Mouse (Mus musculus) kidney, adult 2 months (tissue): ENCODE data around the gene Bglap. TPM values are rescaled to one million over a fixed set of nuclear protein-coding genes. Genes with fewer than 3 reads are reported as not detected.
A peak's percentile ranks its signal among the peaks of the same experiment; 100 is the strongest.
"Not testable (repeated sequence)": the region's sequence is repeated elsewhere in the genome, so short reads cannot be mapped to it uniquely, and the experiment has no call there.

Source experiments
- DNase-seq: peaks from one replicate; pipeline ENCODE4 v3.0.0; 2021
- H3K27ac ChIP-seq: fragments of 200-500 bp; 2 replicates; pipeline ENCODE4 v1.5.1; 2012; ENCODE audit warnings: low read depth, low read length, control low read depth, inconsistent platforms; ENCODE audit not compliant: insufficient read depth
- H3K27me3 ChIP-seq: fragments of 200-500 bp; replicated peaks from 2 replicates; pipeline ENCODE4 v1.6.1; 2012; ENCODE audit warnings: mild to moderate bottlenecking, moderate library complexity, low read length, inconsistent platforms; ENCODE audit not compliant: control insufficient read depth, insufficient read depth
- H3K36me3 ChIP-seq: fragments of 200-500 bp; 2 replicates; pipeline ENCODE4 v1.6.1; 2012; ENCODE audit warnings: mild to moderate bottlenecking, moderate library complexity, low read length, inconsistent platforms; ENCODE audit not compliant: control insufficient read depth, insufficient read depth
- H3K4me1 ChIP-seq: fragments of 200-500 bp; 2 replicates; pipeline ENCODE4 v1.6.1; 2011; ENCODE audit warnings: low read length; ENCODE audit not compliant: control insufficient read depth, insufficient read depth
- H3K4me3 ChIP-seq: fragments of 200-500 bp; 2 replicates; pipeline ENCODE4 v1.5.1; 2011; ENCODE audit warnings: mild to moderate bottlenecking, low read depth, low read length, control low read depth; ENCODE audit not compliant: insufficient read depth
- CTCF ChIP-seq: fragments of 200-500 bp; conservative IDR thresholded peaks from 2 replicates; pipeline ENCODE4 v1.5.1; 2011; ENCODE audit warnings: low read depth, mild to moderate bottlenecking, control low read depth, low read length, moderate library complexity, mixed read lengths; ENCODE audit not compliant: insufficient read depth, insufficient read length
- POLR2A ChIP-seq: fragments of 200-500 bp; IDR thresholded peaks from one replicate; pipeline ENCODE4 v1.6.1; 2011; ENCODE audit warnings: low read depth, low read length, control low read depth
- WGBS: fragments of 180-500 bp; shearing (Covaris S2); methylation state at CpG from one replicate; pipeline ENCODE4 v1.1.7; 2018; 5-methylcytosine and 5-hydroxymethylcytosine counted together
- polyA plus RNA-seq: library from polyadenylated mRNA; depleted of rRNA; stranded (reverse); fragments of >200 nt; gene quantifications from 2 replicates; pipeline ENCODE4 v1.2.3, GENCODE M21; 2012; rRNA removed

Bglap gene
- polyA plus RNA-seq, result 0.61 TPM in 1 of 2 replicates, not detected in the other

DNA sequence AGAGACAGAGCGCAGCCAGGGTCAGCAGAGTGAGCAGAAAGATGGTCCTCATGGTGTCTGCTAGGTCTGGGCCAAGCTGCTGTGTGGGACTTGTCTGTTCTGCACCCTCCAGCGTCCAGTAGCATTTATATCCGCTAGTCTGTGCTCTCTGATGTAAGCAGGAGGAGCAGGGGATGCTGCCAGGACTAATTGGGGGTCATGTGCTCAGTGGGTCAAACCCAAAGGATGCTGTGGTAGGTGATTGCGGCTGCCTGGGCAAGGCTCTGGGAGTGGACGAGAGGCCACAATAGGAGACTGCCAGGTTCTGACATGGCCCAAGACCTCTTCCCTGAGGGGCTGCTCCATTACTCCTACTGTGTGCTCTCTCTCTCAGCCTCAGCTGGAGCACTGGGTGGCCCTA is at the start of gene Bglap:
Bglap (minus strand) TSS at position 101 of the 400 bp plus-strand sequence.
- 75% methylated on average over 5 of the region's 5 CpGs for WGBS
- DNase-seq, result no peak
- no peaks in the 10 kb centered on the region for H3K4me1 ChIP-seq
- H3K27ac ChIP-seq, result no peak within 1 kb of the TSS
- H3K36me3 ChIP-seq, result no peaks in the 10 kb centered on the region
- no peak for TF ChIP-seq POLR2A
- no peak for TF ChIP-seq CTCF
- no peak within 1 kb of the TSS for H3K4me3 ChIP-seq
- no peaks in the 10 kb centered on the region for H3K27me3 ChIP-seq

DNA sequence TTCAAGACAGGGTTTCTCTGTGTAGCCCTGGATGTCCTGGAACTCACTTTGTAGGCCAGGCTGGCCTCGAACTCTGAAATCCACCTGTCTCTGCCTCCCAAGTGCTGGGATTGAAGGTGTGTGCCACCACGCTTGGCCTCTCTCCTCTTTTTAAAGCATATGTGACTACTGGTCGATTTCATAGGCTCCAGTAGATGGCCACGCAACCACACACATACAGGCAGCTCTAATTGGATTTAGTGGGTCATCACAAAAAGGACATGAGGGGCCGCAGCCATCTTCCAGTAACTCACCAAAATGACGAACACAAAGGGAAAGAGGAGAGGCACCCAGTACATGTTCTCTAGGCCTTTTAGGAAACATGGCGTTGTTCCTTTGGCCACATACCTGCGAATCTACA is 44.4 kb upstream of the Bglap start:
- H3K27me3 ChIP-seq, H3K27ac ChIP-seq, H3K36me3 ChIP-seq, DNase-seq, H3K4me3 ChIP-seq: not testable (repeated sequence)
- peaks cover 10% of the 10 kb centered on the region for H3K4me1 ChIP-seq
- peak; percentile 37; the same call in 1 of the 2 replicates for TF ChIP-seq CTCF
- WGBS, result 73% methylated on average over 8 of the region's 8 CpGs

DNA sequence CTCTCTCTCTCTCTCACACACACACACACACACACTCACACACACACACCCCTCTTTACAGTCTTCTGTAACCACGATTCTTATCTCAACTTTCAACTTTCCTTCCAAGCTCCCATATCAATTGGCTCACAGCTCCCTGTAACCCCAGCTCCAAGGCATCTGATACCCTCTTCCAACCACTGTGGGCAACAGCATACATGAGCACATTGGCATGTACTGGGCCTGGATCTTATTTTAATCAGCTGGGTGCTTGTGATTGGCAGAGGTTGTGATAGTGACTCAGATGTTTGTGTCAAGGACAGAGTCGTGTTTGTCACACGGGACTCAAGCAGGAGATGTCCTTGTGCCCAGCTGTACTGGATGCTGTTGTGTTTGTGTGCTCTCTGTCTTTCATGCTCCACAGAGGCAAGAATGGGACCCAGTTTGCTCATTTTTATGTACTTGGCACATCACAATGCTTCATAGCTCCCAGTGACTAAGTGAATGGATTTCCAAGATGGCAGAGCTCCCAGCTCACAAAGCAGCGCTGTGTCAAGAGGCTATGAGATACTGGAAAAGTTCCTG is 43.2 kb upstream of the Bglap start:
- TF ChIP-seq POLR2A (no peak), CTCF (no peak)
- no peak overlapping the region for H3K4me3 ChIP-seq
- no peaks in the 10 kb centered on the region for H3K27me3 ChIP-seq
- WGBS, result 73% methylated on average over 4 of the region's 4 CpGs
- peaks cover 11% of the 10 kb centered on the region for H3K4me1 ChIP-seq
- H3K36me3 ChIP-seq, result no peaks in the 10 kb centered on the region
- no peak for DNase-seq
- H3K27ac ChIP-seq, result no peak overlapping the region

DNA sequence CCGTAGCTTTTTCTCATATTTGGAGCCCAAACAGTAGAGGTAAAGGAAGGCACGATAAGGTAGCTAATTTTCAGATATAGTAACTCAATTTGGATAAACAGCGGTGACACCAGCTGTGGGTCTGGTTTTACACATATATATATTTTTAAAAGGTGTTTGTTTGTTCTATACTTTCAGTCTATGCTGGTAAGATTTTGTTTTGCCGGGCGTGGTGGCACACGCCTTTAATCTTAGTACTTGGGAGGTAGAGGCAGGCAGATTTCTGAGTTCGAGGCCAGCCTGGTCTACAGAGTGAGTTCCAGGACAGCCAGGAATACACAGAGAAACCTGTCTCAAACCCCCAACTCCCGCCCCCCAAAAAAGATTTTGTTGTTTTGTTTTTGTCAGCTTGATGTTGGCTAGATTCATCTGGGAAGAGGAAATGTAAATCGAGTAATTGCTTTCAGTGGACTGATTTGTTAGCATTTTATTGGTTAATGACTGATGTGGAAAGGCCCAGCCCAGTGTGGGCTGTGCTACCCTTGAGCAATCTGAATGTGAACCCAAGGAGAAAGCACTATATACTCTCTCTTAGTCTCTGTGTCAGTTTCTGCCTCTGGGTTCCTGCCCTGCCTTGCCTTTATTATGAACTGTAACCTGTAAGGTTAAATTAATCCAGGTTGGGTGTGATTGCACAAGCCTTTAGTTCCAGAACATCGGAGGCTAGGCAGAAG is 41.6 kb upstream of the Bglap start:
- H3K4me3 ChIP-seq, result no peak overlapping the region
- H3K27me3 ChIP-seq, result no peaks in the 10 kb centered on the region
- peak overlapping the region; percentile 83 for H3K27ac ChIP-seq
- peaks cover 23% of the 10 kb centered on the region for H3K4me1 ChIP-seq
- WGBS, result 68% methylated on average over 10 of the region's 10 CpGs
- TF ChIP-seq POLR2A (no peak), CTCF (no peak)
- peak; percentile 54 for DNase-seq
- no peaks in the 10 kb centered on the region for H3K36me3 ChIP-seq

DNA sequence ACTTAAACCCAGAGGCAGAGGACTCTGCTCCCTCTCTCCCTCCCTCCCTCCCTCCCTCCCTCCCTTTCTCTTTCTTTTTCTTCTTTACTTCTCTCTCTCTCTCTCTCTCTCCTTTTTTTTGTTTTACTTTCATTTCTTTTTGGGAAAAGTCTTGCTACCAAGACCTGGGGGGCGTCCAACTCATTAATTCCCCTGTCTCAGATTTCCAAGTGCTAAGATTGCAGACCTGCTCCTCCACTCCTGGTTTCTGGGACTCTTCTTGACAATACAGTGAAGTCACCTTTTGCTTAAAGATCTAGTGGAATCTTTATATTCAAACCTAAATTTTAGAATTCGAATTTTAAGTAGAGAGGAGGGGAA is 41.0 kb upstream of the Bglap start:
- peak overlapping the region; percentile 25; the same call in 1 of the 2 replicates for H3K4me3 ChIP-seq
- TF ChIP-seq POLR2A (no peak), CTCF (no peak)
- DNase-seq, result no peak
- H3K4me1 ChIP-seq, result peaks cover 23% of the 10 kb centered on the region
- WGBS, result 11% methylated on average over 2 of the region's 2 CpGs
- no peaks in the 10 kb centered on the region for H3K36me3 ChIP-seq
- peak overlapping the region; percentile 79; the same call in 1 of the 2 replicates for H3K27ac ChIP-seq
- H3K27me3 ChIP-seq, result no peaks in the 10 kb centered on the region

DNA sequence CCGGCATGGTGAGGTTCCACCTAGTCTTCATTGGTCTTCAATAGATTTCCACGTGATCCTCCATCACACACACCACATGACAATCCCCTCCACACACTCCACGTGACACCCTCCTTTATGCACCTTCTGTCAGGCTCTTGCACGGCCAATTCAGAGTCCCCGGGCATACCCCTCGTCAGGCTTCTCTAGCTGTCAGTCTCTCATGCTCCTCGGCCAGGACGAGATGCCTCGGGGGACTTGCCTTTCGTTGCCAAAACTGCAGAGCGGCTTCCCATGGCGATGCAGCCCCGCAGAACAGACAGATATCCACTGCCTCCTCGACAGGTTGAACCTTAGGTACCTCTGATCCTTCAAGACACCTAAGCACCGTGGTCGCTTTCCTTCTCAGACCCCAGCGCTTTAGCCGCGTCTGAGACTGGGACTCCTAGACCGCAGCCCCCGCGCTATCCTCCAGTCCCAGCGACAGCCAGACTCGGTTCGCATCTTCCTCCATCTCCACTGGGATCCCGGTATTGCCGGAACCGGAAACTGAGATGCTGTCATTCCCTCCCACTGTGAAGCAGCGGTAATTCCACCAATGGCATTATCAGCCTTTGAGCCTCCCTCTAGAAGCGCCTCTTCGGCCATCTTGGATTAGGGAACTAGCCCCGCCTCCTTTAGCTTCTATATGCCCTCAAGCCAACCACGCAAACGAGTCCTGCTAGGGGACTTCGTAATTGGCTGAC is 40.5 kb upstream of the Bglap start, which contains the start of gene Slc25a44:
Slc25a44 (minus strand) TSS at position 535 of the 725 bp plus-strand sequence.
- under 1% methylated on average over 35 of the region's 35 CpGs for WGBS

More for the DNA sequence above, 40.5 kb upstream of the Bglap start, which contains the start of gene Slc25a44:
- Histone ChIP-seq H3K36me3 (no peaks in the 10 kb centered on the region), H3K27ac (peak within 1 kb of the TSS; percentile 79), H3K4me3 (peak within 1 kb of the TSS; percentile 95), H3K4me1 (peaks cover 23% of the 10 kb centered on the region), H3K27me3 (no peaks in the 10 kb centered on the region)
- TF ChIP-seq CTCF, result no peak
- peak; percentile 80 for TF ChIP-seq POLR2A
- DNase-seq, result peak; percentile 99
